Mouse (Mus musculus) layer of hippocampus, adult 9-10 months (tissue): ENCODE data around the gene Slc7a5.

Source experiments
- DNase-seq: peaks from one replicate; pipeline ENCODE4 v3.0.0; 2022; ENCODE audit warnings: low spot score

Gene Slc7a5

DNA sequence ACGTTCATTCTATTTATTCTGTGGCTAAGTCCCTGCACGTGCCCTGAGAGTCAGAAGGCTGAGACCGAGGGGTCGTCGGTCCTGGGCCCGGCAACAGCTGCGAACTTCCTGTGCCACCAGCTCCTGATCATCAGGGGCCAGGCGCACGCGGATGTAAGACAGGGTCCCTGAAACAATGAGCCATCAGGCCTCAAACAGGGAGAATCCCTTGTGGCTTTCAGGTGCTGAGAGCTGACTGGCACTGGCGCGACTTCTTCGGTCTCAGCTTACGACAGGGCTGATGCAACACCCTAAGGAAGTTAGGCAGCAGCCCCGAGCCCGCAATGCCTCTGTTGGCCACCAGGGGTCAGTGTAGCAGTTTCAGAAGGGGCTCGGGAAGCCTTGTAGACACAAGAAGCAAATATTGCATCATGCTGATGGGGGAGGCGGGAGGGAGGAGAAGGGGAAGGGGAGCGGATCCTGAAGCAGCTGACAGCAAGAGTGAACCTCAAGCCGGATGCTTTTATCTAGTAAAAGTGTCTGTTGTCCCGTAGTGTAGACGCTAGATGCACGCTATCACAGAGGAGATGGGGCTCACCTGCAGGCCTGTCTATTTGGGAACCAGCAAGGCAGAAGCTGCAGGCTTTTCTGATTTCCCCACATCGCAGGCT, 56.5 kb downstream of the Slc7a5 start:
- peak; percentile 97 for DNase-seq

DNA sequence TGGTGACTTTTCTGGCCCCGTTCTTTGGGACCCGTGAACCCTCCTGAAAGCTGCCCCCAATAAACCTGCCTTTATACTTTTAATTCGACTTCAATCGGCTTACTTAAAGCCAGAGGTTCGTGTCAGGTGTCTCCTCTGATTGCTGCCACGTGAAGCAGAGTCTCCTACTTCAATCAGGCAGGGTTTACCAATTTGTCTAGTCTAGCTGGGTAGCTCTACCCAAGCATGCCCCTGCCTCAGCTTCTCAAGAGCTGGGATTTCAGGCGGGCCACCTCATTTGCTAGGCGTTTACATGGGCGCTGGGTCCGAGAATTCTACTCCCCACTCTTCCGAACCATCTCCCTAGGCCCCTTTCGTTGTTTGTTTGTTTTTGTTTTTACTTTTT, 57.1 kb downstream of the Slc7a5 start:
- DNase-seq, result no peak

DNA sequence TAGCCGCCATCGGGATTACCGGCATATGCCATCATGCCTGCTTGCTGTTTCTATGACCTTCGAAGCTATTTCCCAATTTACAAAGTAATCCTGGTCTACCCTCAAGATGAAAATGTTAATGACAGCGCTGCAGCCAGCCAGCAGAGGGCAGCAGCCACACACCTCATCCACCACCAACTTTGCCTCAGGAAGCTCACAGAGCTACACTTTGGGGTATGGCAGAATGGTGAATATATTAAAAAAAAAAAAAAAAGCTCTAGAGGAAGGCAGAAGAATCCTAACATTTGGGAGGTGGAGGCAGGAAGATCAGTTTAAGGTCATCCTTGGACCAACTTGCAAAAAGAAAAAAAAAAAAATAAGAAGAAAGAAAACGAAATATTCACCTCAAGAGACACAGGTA, 57.5 kb downstream of the Slc7a5 start:
- DNase-seq, result peak; percentile 67

DNA sequence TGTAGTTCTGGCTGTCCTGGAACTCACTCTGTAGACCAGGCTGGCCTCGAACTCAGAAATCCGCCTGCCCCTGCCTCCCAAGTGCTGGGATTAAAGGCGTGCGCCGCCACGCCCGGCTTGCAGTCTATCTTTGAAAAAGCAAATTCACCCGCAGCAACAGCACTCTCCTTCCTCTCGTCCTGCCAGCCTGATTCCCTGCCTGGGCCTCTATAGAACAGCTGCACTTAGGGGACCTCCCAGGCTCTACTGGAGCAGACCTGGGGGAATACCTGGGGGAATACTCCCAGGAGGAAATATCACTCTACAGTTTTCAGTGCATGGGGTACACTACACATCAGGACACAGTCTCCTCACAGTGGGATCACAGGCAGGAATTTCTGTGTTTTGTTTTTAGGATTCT, 58.2 kb downstream of the Slc7a5 start:
- no peak for DNase-seq

DNA sequence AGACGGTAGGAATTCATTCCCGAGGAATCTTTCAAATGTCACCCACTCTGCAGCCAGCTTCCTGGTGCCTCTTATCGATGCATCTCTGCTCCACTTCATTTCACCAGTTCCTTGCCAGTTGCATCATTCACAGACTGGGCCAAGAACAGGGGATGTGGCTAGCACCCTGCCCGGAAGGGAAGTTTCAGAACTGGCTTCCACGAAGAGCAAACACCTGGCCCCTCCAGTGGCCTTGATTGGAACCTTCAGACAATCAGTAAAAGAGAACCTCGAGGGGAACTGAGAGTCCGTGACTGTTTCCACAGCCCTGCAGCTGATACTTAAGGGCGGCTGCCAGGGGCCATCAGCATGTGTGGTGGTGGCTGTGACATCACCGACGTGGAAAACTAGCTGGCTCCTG, 59.0 kb downstream of the Slc7a5 start:
- DNase-seq, result no peak

DNA sequence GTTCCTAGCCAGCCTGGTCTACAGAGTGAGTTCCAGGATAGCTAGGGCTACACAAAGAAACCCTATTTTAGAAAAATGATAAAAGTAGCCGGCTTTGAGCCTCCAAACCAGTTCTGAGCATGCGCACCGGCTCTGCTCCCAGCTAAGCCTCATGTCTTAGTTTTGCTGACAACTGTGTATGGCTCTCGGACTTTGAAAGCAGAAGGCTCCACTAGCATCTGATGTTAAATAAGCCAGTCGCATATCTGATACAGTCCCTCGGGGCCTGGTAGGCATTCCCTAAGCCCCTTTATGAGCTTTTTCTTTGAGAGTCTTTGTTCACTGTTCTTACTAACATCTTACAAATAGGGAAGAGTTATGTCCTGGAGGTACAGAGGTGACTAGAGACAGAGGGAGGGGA, 59.5 kb downstream of the Slc7a5 start:
- DNase-seq, result no peak

DNA sequence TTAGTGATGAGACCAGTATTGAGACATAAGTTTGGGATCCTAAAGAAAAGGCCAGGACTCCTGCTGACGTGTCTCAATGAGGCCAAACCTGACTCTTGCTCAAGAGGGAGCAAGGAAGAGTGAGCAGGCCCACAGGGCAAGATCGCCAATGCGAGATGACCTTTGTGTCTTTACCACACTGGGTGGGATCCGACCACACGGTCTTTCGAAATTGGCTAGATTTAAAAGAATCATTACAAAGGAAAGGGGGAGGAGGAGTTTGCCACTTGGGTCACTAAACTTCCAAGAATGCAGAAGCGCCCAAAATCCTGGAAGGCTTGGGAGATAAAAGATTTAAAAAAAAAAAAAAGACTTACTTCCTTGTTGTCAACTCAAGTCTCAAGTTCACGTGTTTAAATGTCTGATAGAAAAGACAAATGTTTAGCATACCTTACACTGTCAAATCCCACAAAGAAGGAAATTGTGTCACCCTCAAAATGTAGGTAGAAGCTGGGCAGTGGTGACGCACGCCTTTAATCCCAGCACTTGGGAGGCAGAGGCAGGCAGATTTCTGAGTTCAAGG, 60.2 kb downstream of the Slc7a5 start:
- DNase-seq, result no peak

DNA sequence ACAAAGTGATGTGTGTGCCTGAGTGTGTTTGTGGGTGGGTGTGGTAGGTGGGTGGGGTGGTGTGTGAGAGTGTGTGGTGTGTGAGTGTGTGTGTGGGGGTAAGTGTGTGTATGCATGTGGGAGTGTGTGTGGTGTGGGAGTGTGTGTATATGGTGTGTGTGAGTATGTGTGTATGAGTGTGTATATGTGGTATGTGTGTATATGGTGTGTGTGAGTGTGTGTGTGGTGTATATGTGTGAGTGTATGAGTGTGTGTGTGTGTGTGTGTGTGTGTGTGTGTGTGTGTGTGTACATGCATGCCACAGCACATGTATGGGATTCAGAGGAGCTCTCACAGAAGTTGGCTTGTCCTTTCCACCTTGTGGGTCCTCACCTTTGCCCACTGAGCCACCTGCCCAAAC, 60.7 kb downstream of the Slc7a5 start:
- no peak for DNase-seq

DNA sequence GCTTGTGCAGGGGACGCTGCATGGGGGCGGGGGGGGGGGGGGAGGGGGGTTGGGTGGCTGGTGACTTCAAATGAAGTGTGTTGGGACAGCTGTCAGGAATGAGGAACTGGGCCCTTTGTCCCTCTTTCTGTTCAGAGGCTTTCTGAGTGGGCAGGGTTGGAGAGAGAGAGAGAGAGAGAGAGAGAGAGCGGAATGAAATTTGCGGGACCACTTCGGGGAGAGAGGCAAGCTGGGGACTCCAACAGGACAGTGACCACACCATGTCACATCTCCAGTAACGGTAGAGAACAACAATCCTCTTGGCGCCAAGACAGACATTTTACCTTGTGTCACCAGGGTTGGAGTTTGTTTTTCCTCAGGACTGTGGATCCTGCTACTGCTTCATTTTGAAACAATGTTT, 62.7 kb downstream of the Slc7a5 start:
- DNase-seq, result no peak

DNA sequence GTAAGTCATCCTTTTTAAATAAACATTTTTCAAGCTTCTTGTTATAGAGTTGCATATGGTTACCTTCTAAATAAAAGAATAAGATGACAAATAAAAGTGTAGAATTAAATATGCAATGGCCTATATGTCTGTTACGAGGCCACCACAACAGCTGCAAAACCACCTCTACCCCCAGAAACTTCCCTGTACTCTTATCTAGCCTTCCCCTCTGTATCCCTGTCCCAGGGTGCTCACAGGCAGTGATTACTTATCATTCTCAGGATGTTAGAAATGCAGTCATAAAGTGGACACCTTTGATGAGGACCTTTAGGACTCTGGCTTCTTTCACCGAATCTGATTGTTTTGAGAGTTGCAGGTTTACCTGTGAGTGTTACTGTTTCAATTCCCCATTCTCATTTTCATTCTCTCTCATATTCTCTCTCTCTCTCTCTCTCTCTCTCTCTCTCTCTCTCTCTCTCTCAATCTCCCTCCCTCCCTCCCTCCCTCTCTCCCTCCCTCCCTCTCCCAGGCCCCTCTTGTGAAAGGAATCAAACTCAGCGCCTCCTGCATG, 64.2 kb downstream of the Slc7a5 start:
- no peak for DNase-seq

DNA sequence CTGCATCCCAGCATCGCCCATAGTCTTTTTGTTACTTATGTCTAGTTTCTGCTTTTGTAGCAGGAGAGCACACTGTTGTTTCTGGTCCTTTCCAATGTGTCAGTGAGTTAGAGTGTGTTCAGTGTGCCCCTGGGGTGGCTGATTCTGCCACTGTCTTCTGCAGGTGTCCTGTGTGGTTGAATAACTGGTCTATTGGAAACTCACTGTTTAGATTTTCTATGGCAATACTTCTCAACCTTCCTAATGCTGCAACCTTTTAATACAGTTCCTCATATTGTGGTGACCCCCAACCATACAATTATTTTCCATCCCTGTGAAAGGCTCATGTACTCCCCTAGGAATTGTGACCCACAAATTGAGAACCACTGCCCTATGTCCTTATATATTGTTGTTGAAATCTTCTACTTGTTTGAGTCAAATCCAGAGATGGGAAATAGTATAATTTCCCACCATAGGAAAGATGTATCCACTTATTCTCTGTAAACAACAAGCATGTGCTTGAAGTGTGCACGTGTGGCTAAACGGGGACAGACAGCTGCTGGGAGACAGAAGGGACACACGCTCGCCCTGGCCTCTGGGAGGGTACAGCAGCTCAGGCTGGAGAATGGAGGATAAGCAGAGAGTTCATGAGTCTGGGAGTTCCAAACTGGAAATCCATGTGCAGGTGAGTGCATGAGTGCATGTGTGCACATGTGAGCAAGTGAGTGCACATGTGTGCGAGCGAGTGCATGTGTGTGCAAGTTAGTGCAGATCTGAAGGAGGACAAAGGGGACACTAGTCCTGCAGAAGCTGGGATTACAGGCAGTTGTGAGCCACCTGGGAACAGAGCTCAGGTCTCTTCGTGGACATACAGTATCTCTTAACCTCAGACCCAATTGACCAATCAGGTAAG, 65.2 kb downstream of the Slc7a5 start:
- DNase-seq, result no peak

DNA sequence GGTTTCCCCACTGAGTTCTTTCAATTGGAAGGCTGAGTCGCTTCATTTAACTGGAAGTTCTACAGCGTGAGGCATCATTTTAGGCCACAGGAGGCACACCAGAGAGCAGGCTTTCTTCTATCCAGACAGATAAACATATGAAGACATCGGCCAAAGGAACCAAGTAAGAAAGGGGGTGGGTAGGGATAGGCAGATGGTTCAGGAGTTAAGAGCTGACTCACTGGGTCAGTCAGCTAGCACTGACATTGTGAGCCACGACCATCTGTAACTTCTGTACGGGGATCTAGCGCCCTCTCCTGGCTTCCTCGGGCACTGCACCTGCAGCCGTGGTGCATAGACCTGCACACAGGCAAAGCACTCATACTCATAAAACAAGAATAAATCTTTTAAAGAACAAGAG, 66.3 kb downstream of the Slc7a5 start:
- peak; percentile 56 for DNase-seq

DNA sequence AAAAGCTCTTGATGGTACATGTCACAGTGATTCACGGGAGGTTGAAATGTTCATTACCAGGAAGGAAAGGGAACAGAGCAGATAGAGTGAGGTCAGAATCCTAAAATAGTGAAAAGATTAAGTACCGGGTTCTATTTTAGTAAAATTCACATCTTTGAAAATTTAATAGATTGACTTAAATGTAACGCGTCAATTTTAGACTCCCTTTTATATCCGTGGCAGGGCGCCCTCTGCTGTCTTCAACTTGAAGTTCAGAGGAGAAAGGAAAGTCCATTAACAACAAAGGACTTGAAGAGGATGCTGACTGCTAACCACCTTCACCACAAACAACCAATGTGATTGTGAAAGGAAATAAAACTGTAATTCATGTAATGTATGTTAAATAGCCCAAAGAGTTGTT, 75.0 kb downstream of the Slc7a5 start:
- peak; percentile 78 for DNase-seq

DNA sequence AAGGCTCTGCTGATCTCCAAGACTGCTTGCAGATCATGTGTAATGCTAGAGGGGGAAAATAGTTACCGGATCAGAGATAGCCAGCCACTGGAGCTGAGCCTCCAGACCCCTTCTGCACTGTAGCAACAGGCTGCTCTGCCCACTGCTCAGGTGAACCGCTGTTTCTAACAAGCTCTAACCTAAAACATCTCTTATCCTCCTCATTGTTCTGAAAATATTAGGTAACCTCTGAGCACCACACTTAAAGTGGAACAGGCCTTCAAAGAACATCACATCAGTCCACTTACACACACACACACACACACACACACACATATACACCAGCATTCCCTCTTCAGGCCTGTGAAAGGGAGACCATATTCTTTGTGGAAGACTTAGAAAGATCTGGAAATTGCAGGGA, 75.4 kb downstream of the Slc7a5 start:
- DNase-seq, result no peak
